Mouse (Mus musculus) large intestine, adult 2 months (tissue): ENCODE data around the gene Gm4767. TPM values are rescaled to one million over a fixed set of nuclear protein-coding genes. Genes with fewer than 3 reads are reported as not detected.
"Not testable (repeated sequence)": the region's sequence is repeated elsewhere in the genome, so short reads cannot be mapped to it uniquely, and the experiment has no call there.

Experiments
- DNase-seq: peaks from one replicate; pipeline ENCODE4 v3.0.0-alpha.2; 2012; ENCODE audit warnings: low read depth, low spot score
- WGBS: fragments of 180-500 bp; shearing (Covaris S2); methylation state at CpG from one replicate; pipeline ENCODE4 v1.1.7; 2018; 5-methylcytosine and 5-hydroxymethylcytosine counted together
- polyA plus RNA-seq: library from polyadenylated mRNA; depleted of rRNA; stranded (reverse); fragments of >200 nt; gene quantifications from 2 replicates; pipeline ENCODE4 v1.2.3, GENCODE M21; 2012; rRNA removed

The Gm4767 gene
- not detected in 2 replicates for polyA plus RNA-seq

DNA sequence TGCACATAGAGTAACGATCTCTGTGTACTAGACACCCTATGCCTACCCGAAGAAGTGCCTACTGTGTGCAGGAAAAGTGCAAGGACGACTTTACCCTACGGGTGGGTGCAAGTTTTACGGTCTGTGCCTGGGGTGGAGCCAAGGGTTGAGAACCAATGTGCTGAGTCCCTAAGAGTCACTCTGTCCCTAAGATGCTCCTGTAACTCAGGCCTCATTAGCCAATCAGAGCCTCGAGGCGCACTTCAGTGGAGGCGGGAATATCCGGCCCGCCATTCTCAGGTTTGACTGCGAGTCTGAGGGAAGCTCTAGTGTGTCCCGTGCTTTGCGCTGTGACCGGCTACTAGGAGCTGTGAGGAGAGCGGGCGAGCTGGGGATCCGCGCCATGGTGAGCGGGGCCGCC, at the start of gene Gm4767:
Gm4767 (plus strand) TSS at position 288 of the 400 bp plus-strand sequence.
- not testable (repeated sequence) for DNase-seq
- WGBS, result 22% methylated on average over 18 of the region's 20 CpGs

DNA sequence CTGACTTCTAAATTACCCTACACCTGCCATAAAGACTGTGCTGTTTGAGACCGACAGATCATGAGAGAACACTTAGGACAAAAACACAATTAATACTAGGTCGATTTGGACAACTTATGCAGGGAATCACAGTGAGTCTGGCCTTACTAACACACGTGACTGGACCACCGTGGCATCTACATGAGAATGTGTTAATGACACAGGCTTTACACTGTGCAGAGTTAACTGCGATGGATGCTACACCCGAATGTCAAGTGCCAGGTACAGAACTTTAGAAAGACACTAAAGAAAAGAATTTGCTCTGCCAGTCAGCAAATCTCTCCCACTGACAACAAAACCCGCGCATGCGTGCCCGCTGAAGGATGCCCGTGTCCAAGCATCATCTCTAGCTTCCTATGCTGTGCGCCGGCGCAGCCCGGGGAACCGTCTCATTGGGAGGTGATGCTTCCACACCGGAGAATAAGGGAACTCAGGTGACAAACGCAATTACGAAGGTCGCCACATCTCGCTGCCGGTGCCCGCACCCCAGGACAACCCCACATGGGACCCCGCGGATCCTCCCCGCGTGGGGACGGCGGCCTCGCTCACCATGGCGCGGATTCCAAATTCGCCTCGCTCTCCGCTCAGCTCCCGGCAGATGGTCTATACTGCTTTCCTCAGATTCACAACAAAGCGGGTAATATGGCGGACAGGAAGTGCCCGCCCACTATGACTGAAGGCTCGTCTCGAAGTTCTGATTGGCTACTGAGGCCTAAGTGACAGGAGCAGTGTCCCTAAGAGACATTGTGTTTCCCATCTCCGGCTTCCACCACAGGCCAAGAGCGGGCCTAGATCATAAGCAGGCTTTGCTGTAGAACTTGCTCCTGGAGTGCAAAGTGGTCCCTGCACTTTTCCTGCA, 41.2 kb upstream of the Gm4767 start, which contains the start of gene Gm3055:
Gm3055 (minus strand) TSS at position 656 of the 898 bp plus-strand sequence.
- no CpG with 5 or more reads among the region's 43 CpGs for WGBS
- not testable (repeated sequence) for DNase-seq

DNA sequence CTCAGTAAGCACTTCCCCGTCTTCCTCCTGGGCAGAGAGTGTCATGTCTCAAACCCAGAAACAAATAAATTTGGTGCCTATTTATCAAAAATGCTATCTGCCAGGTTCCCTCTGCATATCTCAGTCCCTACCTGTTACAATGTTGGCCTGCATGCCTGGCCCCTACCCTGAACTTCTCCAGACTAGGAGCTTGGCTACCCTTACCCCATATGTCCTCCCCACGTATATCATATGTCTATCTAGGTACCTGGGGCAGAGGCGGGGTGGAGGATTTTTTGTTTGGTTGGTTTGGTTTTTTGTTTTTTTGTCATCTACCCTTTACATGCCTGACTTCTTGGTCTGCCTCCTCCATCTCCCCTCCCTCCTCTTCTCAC, 40.6 kb upstream of the Gm4767 start:
- DNase-seq, result not testable (repeated sequence)
- no CpG with 5 or more reads among the region's 3 CpGs for WGBS

DNA sequence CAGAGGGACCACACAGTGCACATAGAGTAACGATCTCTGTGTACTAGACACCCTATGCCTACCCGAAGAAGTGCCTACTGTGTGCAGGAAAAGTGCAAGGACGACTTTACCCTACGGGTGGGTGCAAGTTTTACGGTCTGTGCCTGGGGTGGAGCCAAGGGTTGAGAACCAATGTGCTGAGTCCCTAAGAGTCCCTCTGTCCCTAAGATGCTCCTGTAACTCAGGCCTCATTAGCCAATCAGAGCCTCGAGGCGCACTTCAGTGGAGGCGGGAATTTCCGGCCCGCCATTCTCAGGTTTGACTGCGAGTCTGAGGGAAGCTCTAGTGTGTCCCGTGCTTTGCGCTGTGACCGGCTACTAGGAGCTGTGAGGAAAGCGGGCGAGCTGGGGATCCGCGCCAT, 34.2 kb downstream of the Gm4767 start:
- no CpG with 5 or more reads among the region's 18 CpGs for WGBS
- not testable (repeated sequence) for DNase-seq

DNA sequence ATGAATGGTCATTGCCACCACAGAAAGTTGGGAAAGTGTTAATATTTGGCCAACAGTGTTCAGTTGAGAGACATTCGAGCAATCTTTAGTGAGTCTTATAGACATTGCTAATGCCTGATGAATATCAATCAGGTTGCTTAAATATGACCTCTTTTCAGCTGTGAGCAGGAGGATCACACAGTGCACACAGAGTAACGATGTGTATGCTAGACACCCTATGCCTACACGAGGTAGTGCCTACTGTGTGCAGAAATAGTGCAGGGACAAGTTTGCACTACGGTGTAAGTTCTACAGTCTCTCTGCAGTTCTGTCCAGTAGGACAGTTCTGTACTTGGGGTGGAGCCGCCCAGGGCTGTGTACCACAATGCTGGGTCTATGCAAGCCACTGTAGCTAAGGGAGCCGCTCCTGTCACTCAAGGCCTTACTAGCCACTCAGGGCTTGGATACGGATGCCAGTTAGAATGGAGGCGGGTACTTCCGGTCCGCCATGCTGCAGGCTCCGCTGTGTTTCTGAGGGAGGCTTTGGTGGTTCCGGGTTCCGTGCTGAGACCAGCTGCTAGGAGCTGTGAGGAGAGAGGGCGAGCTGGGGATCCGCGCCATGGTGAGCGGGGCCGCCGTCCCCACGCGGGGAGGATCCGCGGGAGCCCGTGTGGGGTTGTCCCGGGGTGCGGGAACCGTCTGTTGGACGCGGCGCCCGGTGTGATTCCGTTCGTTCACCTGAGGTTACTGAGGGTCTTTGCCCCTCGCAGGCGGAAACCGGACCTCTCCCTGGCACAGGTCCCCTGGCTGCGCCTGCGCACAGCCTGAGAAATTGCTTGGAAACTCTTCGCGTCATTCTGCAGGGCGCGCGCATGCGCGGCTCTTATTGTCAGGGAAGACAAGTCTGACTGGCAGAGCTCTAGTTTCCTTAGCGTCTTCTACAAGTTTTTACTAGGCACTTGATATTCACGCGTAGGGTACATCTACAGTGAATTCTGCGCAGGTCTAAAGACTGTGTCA, 51.7 kb downstream of the Gm4767 start, which contains the start of gene Gm32687:
Gm32687 (plus strand) TSS at position 526 of the 999 bp plus-strand sequence.
- not testable (repeated sequence) for DNase-seq
- WGBS, result 38% methylated on average over 5 of the region's 49 CpGs

Other genes with a start within 250 kb of the Gm4767 start
- gene Tle2, start 237.6 kb upstream of the Gm4767 start, polyA plus RNA-seq, result 11.3 and 13.5 TPM in 2 replicates
- gene Tle6, start 211.1 kb upstream of the Gm4767 start, polyA plus RNA-seq, result 7.3 and 8.8 TPM in 2 replicates
- gene BC025920, start 205.9 kb upstream of the Gm4767 start, polyA plus RNA-seq, result 1.1 and 1.4 TPM in 2 replicates
- 19.7 and 30.0 TPM in 2 replicates for gene Sirt6, start 184.4 kb upstream of the Gm4767 start, polyA plus RNA-seq
- gene Ankrd24, start 183.6 kb upstream of the Gm4767 start, polyA plus RNA-seq, result 9.6 and 11.8 TPM in 2 replicates
- 0.37 and 0.40 TPM in 2 replicates for gene Gm10778, start 163.1 kb upstream of the Gm4767 start, polyA plus RNA-seq
- gene Zfp433, start 107.4 kb upstream of the Gm4767 start, polyA plus RNA-seq, result 0.48 and 0.77 TPM in 2 replicates
- 0.37 and 0.57 TPM in 2 replicates for gene Gm3055, start 41.0 kb upstream of the Gm4767 start, polyA plus RNA-seq
- gene Gm32687, start 51.7 kb downstream of the Gm4767 start, polyA plus RNA-seq, result 0.35 and 0.53 TPM in 2 replicates
- gene Zfp781, start 118.3 kb downstream of the Gm4767 start, polyA plus RNA-seq, result 0.07 and 0.19 TPM in 2 replicates
- 2.0 and 2.5 TPM in 2 replicates for gene Zfp873, start 235.9 kb downstream of the Gm4767 start, polyA plus RNA-seq